Mouse (Mus musculus): ENCODE data around the gene Psma1.
A peak's percentile ranks its signal among the peaks of the same experiment; 100 is the strongest.

Gene Psma1

GRCm38 (mm10) chr7:114276005-114276752 is at the start of gene Psma1:
Gene Psma1, minus strand, starts transcription at chr7:114276118.
- DNase-seq (ENCODE audit: low spot score): peak; percentile 97

GRCm38 (mm10) chr7:114323527-114323926 is 47.6 kb upstream of the Psma1 start:
- no peak for DNase-seq (ENCODE audit: low spot score)

GRCm38 (mm10) chr7:114322531-114323441 is 46.9 kb upstream of the Psma1 start:
- DNase-seq (ENCODE audit: low spot score): peak; percentile 77

GRCm38 (mm10) chr7:114321694-114322372 is 45.9 kb upstream of the Psma1 start:
- no peak for DNase-seq (ENCODE audit: low spot score)

GRCm38 (mm10) chr7:114317896-114318295 is 42.0 kb upstream of the Psma1 start:
- DNase-seq (ENCODE audit: low spot score): no peak

- peak; percentile 27 for DNase-seq (ENCODE audit: low spot score)
Measured at GRCm38 (mm10) chr7:114317389-114317792, 41.5 kb upstream of the Psma1 start.

GRCm38 (mm10) chr7:114316361-114316871 is 40.5 kb upstream of the Psma1 start:
- DNase-seq (ENCODE audit: low spot score): no peak

GRCm38 (mm10) chr7:114311209-114311608 is 35.3 kb upstream of the Psma1 start:
- peak; percentile 61 for DNase-seq (ENCODE audit: low spot score)

GRCm38 (mm10) chr7:114309020-114309419 is 33.1 kb upstream of the Psma1 start:
- DNase-seq (ENCODE audit: low spot score): no peak

- no peak for DNase-seq (ENCODE audit: low spot score)
Measured at GRCm38 (mm10) chr7:114301293-114301782, 25.4 kb upstream of the Psma1 start.

- no peak for DNase-seq (ENCODE audit: low spot score)
Measured at GRCm38 (mm10) chr7:114300782-114301181, 24.9 kb upstream of the Psma1 start.

- DNase-seq (ENCODE audit: low spot score): no peak
Measured at GRCm38 (mm10) chr7:114299247-114299646, 23.3 kb upstream of the Psma1 start.

- no peak for DNase-seq (ENCODE audit: low spot score)
Measured at GRCm38 (mm10) chr7:114294698-114295097, 18.8 kb upstream of the Psma1 start.

GRCm38 (mm10) chr7:114293903-114294302 is 18.0 kb upstream of the Psma1 start:
- DNase-seq (ENCODE audit: low spot score): no peak

GRCm38 (mm10) chr7:114292501-114292971 is 16.6 kb upstream of the Psma1 start:
- DNase-seq (ENCODE audit: low spot score): peak; percentile 29

GRCm38 (mm10) chr7:114291461-114292335 is 15.8 kb upstream of the Psma1 start:
- DNase-seq (ENCODE audit: low spot score): no peak

- no peak for DNase-seq (ENCODE audit: low spot score)
Measured at GRCm38 (mm10) chr7:114290078-114290506, 14.2 kb upstream of the Psma1 start.

- no peak for DNase-seq (ENCODE audit: low spot score)
Measured at GRCm38 (mm10) chr7:114284296-114284910, 8.5 kb upstream of the Psma1 start.

GRCm38 (mm10) chr7:114283006-114283405 is 7.1 kb upstream of the Psma1 start:
- DNase-seq (ENCODE audit: low spot score): no peak

- peak; percentile 25 for DNase-seq (ENCODE audit: low spot score)
Measured at GRCm38 (mm10) chr7:114281671-114282070, 5.8 kb upstream of the Psma1 start.
